Mouse (Mus musculus) frontal cortex, postnatal 25 days (tissue): ENCODE data around the gene Qrich2.
"Not testable (repeated sequence)": the region's sequence is repeated elsewhere in the genome, so short reads cannot be mapped to it uniquely, and the experiment has no call there.

Source experiments
- DNase-seq, 2 experiments: peaks; one replicate each; pipeline ENCODE4 v3.0.0; 2022; ENCODE audit warnings: low spot score in 2 of 2

The Qrich2 gene

GRCm38 (mm10) chr11:116430723-116431427 is 35.2 kb downstream of the Qrich2 start:
- no peak for DNase-seq

GRCm38 (mm10) chr11:116429862-116430613 is 36.0 kb downstream of the Qrich2 start:
- DNase-seq: no peak

- DNase-seq: no peak
Measured at GRCm38 (mm10) chr11:116428872-116429859, 36.9 kb downstream of the Qrich2 start.

GRCm38 (mm10) chr11:116426852-116427575 is 39.0 kb downstream of the Qrich2 start:
- no peak for DNase-seq

GRCm38 (mm10) chr11:116426328-116426727 is 39.7 kb downstream of the Qrich2 start:
- DNase-seq: not testable (repeated sequence)

GRCm38 (mm10) chr11:116424621-116425407 is 41.2 kb downstream of the Qrich2 start:
- DNase-seq: no peak

- no peak for DNase-seq
Measured at GRCm38 (mm10) chr11:116423782-116424620, 42.0 kb downstream of the Qrich2 start.

GRCm38 (mm10) chr11:116423214-116423613 is 42.8 kb downstream of the Qrich2 start:
- DNase-seq: no peak

GRCm38 (mm10) chr11:116422562-116422961 is 43.5 kb downstream of the Qrich2 start:
- no peak for DNase-seq

- no peak for DNase-seq
Measured at GRCm38 (mm10) chr11:116421102-116421501, 44.9 kb downstream of the Qrich2 start.

- no peak for DNase-seq
Measured at GRCm38 (mm10) chr11:116418841-116419462, 47.1 kb downstream of the Qrich2 start.

GRCm38 (mm10) chr11:116418194-116418840 is 47.7 kb downstream of the Qrich2 start:
- DNase-seq: no peak

- DNase-seq: no peak
Measured at GRCm38 (mm10) chr11:116417054-116417453, 49.0 kb downstream of the Qrich2 start.

- no peak for DNase-seq
Measured at GRCm38 (mm10) chr11:116416196-116416943, 49.7 kb downstream of the Qrich2 start.

GRCm38 (mm10) chr11:116413631-116414022 is 52.4 kb downstream of the Qrich2 start:
- DNase-seq: no peak

GRCm38 (mm10) chr11:116412904-116413630 is 53.0 kb downstream of the Qrich2 start, which contains the start of gene Rnf157:
Gene Rnf157 (minus strand): TSS chr11:116413032.
- DNase-seq: peak; percentile 71 to 80
